ENCODE assay signal across 9 mouse cellular contexts in genomic region chr17:34661121-34661591, GRCm38 (mm10). TPM values are rescaled to one million over a fixed set of nuclear protein-coding genes. Genes with fewer than 3 reads are reported as not detected.
A peak's percentile ranks its signal among the peaks of the same experiment; 100 is the strongest.
DNase-seq lines count a peak whose midpoint lies in the region; ATAC-seq lines count a peak whose summit lies in the region.
"Had no signal": no experiment of that assay in that cellular context is flagged by ENCODE, and none has a peak within 500 bp of the region (broad histone marks: within the 10 kb centered on the region; RNA-seq: fewer than 3 reads in every experiment).

No protein-coding gene starts in this region.

- H3K27me3 ChIP-seq in intestine, embryonic 15.5 days (replicated peaks): peaks cover 13% of the 10 kb centered on the region; the same call in 1 of the 2 replicates
- H3K27me3 ChIP-seq in liver, embryonic 15.5 days: peaks cover 54% of the 10 kb centered on the region
- no peaks in the 10 kb centered on the region for H3K27me3 ChIP-seq in stomach, embryonic 16.5 days (ENCODE audit: control insufficient read depth, insufficient read depth, low read length)

- peaks cover 31% of the 10 kb centered on the region for H3K4me1 ChIP-seq in intestine, embryonic 15.5 days (replicated peaks)
- H3K4me1 ChIP-seq in liver, embryonic 15.5 days (replicated peaks): peaks cover 2% of the 10 kb centered on the region; the same call in 1 of the 2 replicates
- H3K4me1 ChIP-seq in stomach, embryonic 16.5 days (ENCODE audit: control insufficient read depth, insufficient read depth, low read length): peaks cover 30% of the 10 kb centered on the region

- no peaks in the 10 kb centered on the region for H3K9me3 ChIP-seq in intestine, embryonic 15.5 days
- no peaks in the 10 kb centered on the region for H3K9me3 ChIP-seq in liver, embryonic 15.5 days (replicated peaks)
- no peaks in the 10 kb centered on the region for H3K9me3 ChIP-seq in stomach, embryonic 16.5 days (replicated peaks; ENCODE audit: control insufficient read depth, low read length)

- H3K36me3 ChIP-seq in intestine, embryonic 15.5 days: no peaks in the 10 kb centered on the region
- H3K36me3 ChIP-seq in liver, embryonic 15.5 days (replicated peaks): no peaks in the 10 kb centered on the region
- no peaks in the 10 kb centered on the region for H3K36me3 ChIP-seq in stomach, embryonic 16.5 days (ENCODE audit: control insufficient read depth, insufficient read depth, low read length)

- H3K4me2 ChIP-seq in intestine, embryonic 15.5 days (replicated peaks): peak overlapping the region; percentile 58
- H3K4me2 ChIP-seq in liver, embryonic 15.5 days: peak overlapping the region; percentile 5; the same call in 1 of the 2 replicates
- peak overlapping the region; percentile 48 for H3K4me2 ChIP-seq in stomach, embryonic 16.5 days (ENCODE audit: low read depth, low read length)

- 3% methylated on average over 19 of the region's 19 CpGs for WGBS in intestine, embryonic 15.5 days
- 5% methylated on average over 19 of the region's 19 CpGs for WGBS in liver, embryonic 15.5 days (ENCODE audit: insufficient replicate concordance)
- 2% methylated on average over 19 of the region's 19 CpGs for whole genome bisulfite sequencing in stomach, embryonic 16.5 days

- 0 out of 2 replicates have a peak overlapping the region, but pooled peaks have one; percentile 36 for H3K27ac ChIP-seq in intestine, embryonic 15.5 days
- H3K27ac ChIP-seq in liver, embryonic 15.5 days (replicated peaks): no peak overlapping the region
- H3K27ac ChIP-seq in stomach, embryonic 16.5 days (ENCODE audit: low read length): peak overlapping the region; percentile 66

- DNase-seq in gastrocnemius, adult 18-20 months (ENCODE audit: low spot score): peak; percentile 71
- DNase-seq in gastrocnemius, postnatal 10 days: no peak
- DNase-seq in gastrocnemius, adult 8-10 months (ENCODE audit: low spot score in 2 of 2): peak; percentile 53 to 64
- no peak for DNase-seq in spleen, adult 12 weeks (ENCODE audit: low spot score)

- peak; percentile 61 for ATAC-seq in intestine, embryonic 15.5 days
- ATAC-seq in liver, embryonic 15.5 days (ENCODE audit: insufficient read depth): no peak
- ATAC-seq in stomach, embryonic 16.5 days (ENCODE audit: insufficient read depth, low FRiP score): peak; percentile 38; the same call in 1 of the 2 replicates
- no peak for ATAC-seq in erythroblast, adult 5-6 weeks (replicated peaks; ENCODE audit: low FRiP score, poor library complexity, severe bottlenecking)

- peak overlapping the region; percentile 18; the same call in 1 of the 2 replicates for H3K4me3 ChIP-seq in intestine, embryonic 15.5 days (replicated peaks)
- H3K4me3 ChIP-seq in liver, embryonic 15.5 days (replicated peaks): no peak overlapping the region
- peak overlapping the region; percentile 27 for H3K4me3 ChIP-seq in stomach, embryonic 16.5 days (replicated peaks; ENCODE audit: low read length)

- H3K9ac ChIP-seq in intestine, embryonic 15.5 days: peak overlapping the region; percentile 13; the same call in 1 of the 2 replicates
- no peak overlapping the region for H3K9ac ChIP-seq in liver, embryonic 15.5 days
- H3K9ac ChIP-seq in stomach, embryonic 16.5 days (ENCODE audit: low read length): peak overlapping the region; percentile 59

RNA-seq across cellular contexts. Expression of gene Tnxb, which starts 9.2 kb away (rescaled TPM):
- 10 to 100 TPM; 28.3 to 32.8 TPM for total RNA-seq in gastrocnemius, adult 18-20 months (2021)
- total RNA-seq in gastrocnemius, postnatal 10 days (2021): 100 to 1,000 TPM in 1 of 2 experiments, 10 to 100 TPM in 1; 90.2 to 123 TPM
- 10 to 100 TPM; 18.1 to 27.4 (median 23.3) TPM for total RNA-seq in gastrocnemius, adult 8-10 months (2022)
- 1.1 and 1.3 TPM in 2 replicates for polyA plus RNA-seq in intestine, embryonic 15.5 days (2015; fragmentation: Nextera tagmentation; extraction: Ambion mirVana)
- 0.17 and 0.20 TPM in 2 replicates for polyA plus RNA-seq in liver, embryonic 15.5 days (2015; fragmentation: Nextera tagmentation; extraction: Ambion mirVana)
- 1.3 and 1.8 TPM in 2 replicates for polyA plus RNA-seq in stomach, embryonic 16.5 days (2015; fragmentation: Nextera tagmentation; extraction: Ambion mirVana)
- not detected in 2 replicates for total RNA-seq in erythroblast, adult 5-6 weeks (2015; ENCODE audit: low replicate concordance)
- total RNA-seq in erythroblast, adult 5-6 weeks (2017; ENCODE audit: low replicate concordance): not detected in 2 replicates
- total RNA-seq: CH12.LX had no signal

RNA-seq across cellular contexts. Expression of gene Atf6b, which starts 14.2 kb away (rescaled TPM):
- total RNA-seq in gastrocnemius, adult 18-20 months (2021): 1 to 10 TPM; 5.9 to 7.9 TPM
- total RNA-seq in gastrocnemius, postnatal 10 days (2021): 10 to 100 TPM; 12.7 to 14.4 TPM
- 1 to 10 TPM; 5.4 to 7.6 (median 6.3) TPM for total RNA-seq in gastrocnemius, adult 8-10 months (2022)
- polyA plus RNA-seq in intestine, embryonic 15.5 days (2015; fragmentation: Nextera tagmentation; extraction: Ambion mirVana): 67.5 and 68.2 TPM in 2 replicates
- 19.9 and 21.2 TPM in 2 replicates for polyA plus RNA-seq in liver, embryonic 15.5 days (2015; fragmentation: Nextera tagmentation; extraction: Ambion mirVana)
- 73.5 and 78.0 TPM in 2 replicates for polyA plus RNA-seq in stomach, embryonic 16.5 days (2015; fragmentation: Nextera tagmentation; extraction: Ambion mirVana)
- 4.2 and 6.9 TPM in 2 replicates for total RNA-seq in erythroblast, adult 5-6 weeks (2015; ENCODE audit: low replicate concordance)
- total RNA-seq in erythroblast, adult 5-6 weeks (2017; ENCODE audit: low replicate concordance): 4.0 and 6.1 TPM in 2 replicates

RNA-seq across cellular contexts. Expression of gene Fkbpl, which starts 16.6 kb away (rescaled TPM):
- total RNA-seq in gastrocnemius, adult 18-20 months (2021): 1 to 10 TPM; 5.7 to 6.0 TPM
- total RNA-seq in gastrocnemius, postnatal 10 days (2021): 1 to 10 TPM; 4.5 to 4.7 TPM
- 1 to 10 TPM; 5.3 to 9.4 (median 8.9) TPM for total RNA-seq in gastrocnemius, adult 8-10 months (2022)
- polyA plus RNA-seq in intestine, embryonic 15.5 days (2015; fragmentation: Nextera tagmentation; extraction: Ambion mirVana): 12.1 and 13.7 TPM in 2 replicates
- polyA plus RNA-seq in liver, embryonic 15.5 days (2015; fragmentation: Nextera tagmentation; extraction: Ambion mirVana): 4.0 and 5.0 TPM in 2 replicates
- polyA plus RNA-seq in stomach, embryonic 16.5 days (2015; fragmentation: Nextera tagmentation; extraction: Ambion mirVana): 13.1 and 14.4 TPM in 2 replicates
- not detected in 2 replicates for total RNA-seq in erythroblast, adult 5-6 weeks (2015; ENCODE audit: low replicate concordance)
- 0.42 and 3.9 TPM in 2 replicates for total RNA-seq in erythroblast, adult 5-6 weeks (2017; ENCODE audit: low replicate concordance)

RNA-seq across cellular contexts. Expression of gene Prrt1, which starts 31.8 kb away (rescaled TPM):
- under 1 TPM; 0.30 to 0.38 TPM for total RNA-seq in gastrocnemius, adult 18-20 months (2021)
- total RNA-seq in gastrocnemius, postnatal 10 days (2021): under 1 TPM; 0.61 to 0.63 TPM
- total RNA-seq in gastrocnemius, adult 8-10 months (2022): under 1 TPM in 3 of 4 experiments, not detected in 1; 0.12 to 0.35 (median 0.25) TPM
- 0.40 and 0.49 TPM in 2 replicates for polyA plus RNA-seq in intestine, embryonic 15.5 days (2015; fragmentation: Nextera tagmentation; extraction: Ambion mirVana)
- polyA plus RNA-seq in liver, embryonic 15.5 days (2015; fragmentation: Nextera tagmentation; extraction: Ambion mirVana): not detected in 2 replicates
- polyA plus RNA-seq in stomach, embryonic 16.5 days (2015; fragmentation: Nextera tagmentation; extraction: Ambion mirVana): 0.31 and 0.45 TPM in 2 replicates
- total RNA-seq in erythroblast, adult 5-6 weeks (2015; ENCODE audit: low replicate concordance): not detected in 2 replicates
- total RNA-seq in erythroblast, adult 5-6 weeks (2017; ENCODE audit: low replicate concordance): not detected in 2 replicates
- total RNA-seq: CH12.LX had no signal

RNA-seq across cellular contexts. Expression of gene Ppt2, which starts 32.8 kb away (rescaled TPM):
- total RNA-seq in gastrocnemius, adult 18-20 months (2021): 10 to 100 TPM; 36.0 to 38.3 TPM
- total RNA-seq in gastrocnemius, postnatal 10 days (2021): 10 to 100 TPM; 32.6 to 33.7 TPM
- 10 to 100 TPM; 38.0 to 40.7 (median 39.9) TPM for total RNA-seq in gastrocnemius, adult 8-10 months (2022)
- polyA plus RNA-seq in intestine, embryonic 15.5 days (2015; fragmentation: Nextera tagmentation; extraction: Ambion mirVana): 27.8 and 29.6 TPM in 2 replicates
- 10.7 and 10.8 TPM in 2 replicates for polyA plus RNA-seq in liver, embryonic 15.5 days (2015; fragmentation: Nextera tagmentation; extraction: Ambion mirVana)
- polyA plus RNA-seq in stomach, embryonic 16.5 days (2015; fragmentation: Nextera tagmentation; extraction: Ambion mirVana): 25.2 and 25.7 TPM in 2 replicates
- total RNA-seq in erythroblast, adult 5-6 weeks (2015; ENCODE audit: low replicate concordance): 13.6 and 21.3 TPM in 2 replicates
- total RNA-seq in erythroblast, adult 5-6 weeks (2017; ENCODE audit: low replicate concordance): 2.9 and 3.3 TPM in 2 replicates

Comparison
In these comparisons a context has a peak if more than half of its experiments do, and no peak if none do; other contexts are left out.
1. DNase-seq: peak in gastrocnemius, adult 18-20 months (single experiment) and gastrocnemius, adult 8-10 months (2 of 2); none in gastrocnemius, postnatal 10 days (single experiment) and spleen, adult 12 weeks (single experiment).
2. ATAC-seq: peak in intestine, embryonic 15.5 days (single experiment) and stomach, embryonic 16.5 days (single experiment); none in liver, embryonic 15.5 days (single experiment) and erythroblast, adult 5-6 weeks (single experiment).
3. H3K4me2 ChIP-seq: peak in every context shown above with its lines; median percentile 58 in intestine, embryonic 15.5 days; 48 in stomach, embryonic 16.5 days; 5 in liver, embryonic 15.5 days.
4. RNA of gene Tnxb, which starts 9.2 kb away (total RNA-seq): 90.2 to 123 TPM in gastrocnemius, postnatal 10 days, 28.3 to 32.8 TPM in gastrocnemius, adult 18-20 months and 18.1 to 27.4 TPM in gastrocnemius, adult 8-10 months; not detected in erythroblast, adult 5-6 weeks; every median in the first group is over 10 times any median in the second.